Mouse (Mus musculus) kidney, embryonic 16.5 days (tissue): ENCODE results near the gene Mrc1. TPM values are rescaled to one million over a fixed set of nuclear protein-coding genes. Genes with fewer than 3 reads are reported as not detected.
A peak's percentile ranks its signal among the peaks of the same experiment; 100 is the strongest.

Experiments used
- microRNA counts: library from miRNA; unstranded; fragments of <30 nt; microRNA quantifications from one replicate; lab custom pipeline; 2016
- microRNA-seq: library from miRNA; unstranded; fragments of <30 nt; microRNA quantifications from one replicate; pipeline ENCODE4, GENCODE M21; 2016
- polyA plus RNA-seq: library from polyadenylated mRNA; unstranded; fragments of >200 nt; fragmentation: Nextera tagmentation; extraction: Ambion mirVana; gene quantifications from 2 replicates; pipeline ENCODE4 v1.2.1, GENCODE M21; 2015

The Mrc1 gene
- polyA plus RNA-seq, 1 experiment from 2014 or later = 5.0 TPM

MicroRNA genes within 50 kb of the gene (microRNA counts, 519-probe panel; counts per million panel counts)
- 104 counts per million, percentile 35 among the panel's probes with 10 or more counts for microRNA mmu-miR-511 (lab: Ali Mortazavi, UCI)

Small RNAs within 50 kb of the gene (microRNA-seq; reads per million reads assigned to microRNA genes)
- gene Mir511 = 1.6 reads per million, percentile 3 among the genes with 10 or more reads in this experiment

Other genes with a start within 250 kb of the Mrc1 start
- 50.3 and 61.4 TPM in 2 replicates for gene Hacd1, start 173.3 kb upstream of the Mrc1 start, polyA plus RNA-seq
- 66.4 and 73.6 TPM in 2 replicates for gene Stam, start 155.3 kb upstream of the Mrc1 start, polyA plus RNA-seq
- gene Tmem236, start 54.9 kb upstream of the Mrc1 start, polyA plus RNA-seq = 0.42 and 0.62 TPM in 2 replicates
- gene Slc39a12, start 158.9 kb downstream of the Mrc1 start, polyA plus RNA-seq = not detected in 2 replicates